Mouse (Mus musculus): Measurements from ENCODE around the gene Pck2. TPM values are rescaled to one million over a fixed set of nuclear protein-coding genes. Genes with fewer than 3 reads are reported as not detected.
A peak's percentile ranks its signal among the peaks of the same experiment; 100 is the strongest.

Gene Pck2
- polyA plus RNA-seq, 1 experiment from 2014 or later = 35.5 TPM

DNA sequence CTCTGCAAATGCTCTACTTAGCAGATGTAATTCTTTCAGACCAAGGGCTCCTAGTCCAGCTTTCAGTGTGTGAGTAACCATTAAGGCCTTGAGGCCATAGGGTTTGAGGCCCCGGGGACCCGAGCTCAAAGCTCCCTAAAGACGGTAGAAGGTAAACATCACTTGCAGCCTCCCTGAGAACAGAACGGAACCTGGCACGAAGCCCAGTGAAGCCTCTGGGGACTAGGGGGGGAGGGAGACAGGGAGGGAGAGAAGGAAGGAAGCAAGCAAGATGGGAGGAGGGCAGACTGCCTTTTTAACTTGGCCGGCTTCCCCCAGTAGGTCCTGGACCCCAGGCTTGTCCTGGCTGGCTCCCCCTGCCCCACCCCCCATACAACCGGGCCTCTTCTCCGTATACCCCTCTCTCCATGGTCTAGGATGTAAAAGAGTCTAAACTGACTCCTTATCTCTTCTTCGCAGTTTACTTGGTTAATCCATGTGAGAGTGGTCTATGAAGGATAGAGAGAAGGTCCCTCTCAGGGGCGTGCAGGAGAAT lies 788 bp downstream of the Pck2 start:
- WGBS (ENCODE audit: insufficient replicate concordance) = under 1% methylated on average over 10 of the region's 10 CpGs
- H3K27ac ChIP-seq = peak overlapping the region; percentile 87
- peak; percentile 38 for ATAC-seq

DNA sequence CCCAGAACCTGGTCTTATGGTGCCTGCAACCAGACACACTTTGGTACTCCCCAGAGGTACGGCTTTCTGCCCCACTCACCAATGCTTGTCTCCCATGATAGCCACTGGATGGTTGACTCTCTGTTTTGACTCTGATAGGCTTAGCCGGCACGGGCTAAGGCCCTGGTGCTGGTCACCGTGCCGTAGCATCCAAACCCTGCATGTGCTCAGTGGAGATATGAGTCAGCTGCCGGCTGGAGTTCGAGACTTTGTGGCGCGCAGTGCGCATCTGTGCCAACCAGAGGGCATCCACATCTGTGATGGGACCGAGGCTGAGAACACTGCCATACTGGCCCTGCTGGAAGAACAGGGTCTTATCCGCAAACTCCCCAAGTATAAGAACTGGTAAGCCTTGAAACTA lies 2.2 kb downstream of the Pck2 start:
- H3K4me3 ChIP-seq = no peak overlapping the region
- ATAC-seq = no peak
- H3K9me3 ChIP-seq (replicated peaks) = no peaks in the 10 kb centered on the region
- peaks cover 50% of the 10 kb centered on the region for H3K36me3 ChIP-seq
- 87% methylated on average over 12 of the region's 12 CpGs for WGBS (ENCODE audit: insufficient replicate concordance)
- H3K27ac ChIP-seq = peak overlapping the region; percentile 7; the same call in 1 of the 2 replicates
- H3K4me2 ChIP-seq = peak overlapping the region; percentile 89
- H3K4me1 ChIP-seq = peaks cover 41% of the 10 kb centered on the region
- H3K9ac ChIP-seq = 0 out of 2 replicates have a peak overlapping the region, but pooled peaks have one; percentile 87
- H3K27me3 ChIP-seq (replicated peaks) = 0 out of 2 replicates have a peak, but pooled peaks cover 4% of the 10 kb centered on the region

More for the DNA sequence above, 788 bp downstream of the Pck2 start:
- peaks cover 51% of the 10 kb centered on the region for H3K4me1 ChIP-seq
- H3K36me3 ChIP-seq = peaks cover 37% of the 10 kb centered on the region
- peak overlapping the region; percentile 87 for H3K9ac ChIP-seq
- H3K4me2 ChIP-seq = peak overlapping the region; percentile 89
- H3K9me3 ChIP-seq (replicated peaks) = no peaks in the 10 kb centered on the region
- H3K4me3 ChIP-seq = peak overlapping the region; percentile 71
- 0 out of 2 replicates have a peak, but pooled peaks cover 4% of the 10 kb centered on the region for H3K27me3 ChIP-seq (replicated peaks)

DNA sequence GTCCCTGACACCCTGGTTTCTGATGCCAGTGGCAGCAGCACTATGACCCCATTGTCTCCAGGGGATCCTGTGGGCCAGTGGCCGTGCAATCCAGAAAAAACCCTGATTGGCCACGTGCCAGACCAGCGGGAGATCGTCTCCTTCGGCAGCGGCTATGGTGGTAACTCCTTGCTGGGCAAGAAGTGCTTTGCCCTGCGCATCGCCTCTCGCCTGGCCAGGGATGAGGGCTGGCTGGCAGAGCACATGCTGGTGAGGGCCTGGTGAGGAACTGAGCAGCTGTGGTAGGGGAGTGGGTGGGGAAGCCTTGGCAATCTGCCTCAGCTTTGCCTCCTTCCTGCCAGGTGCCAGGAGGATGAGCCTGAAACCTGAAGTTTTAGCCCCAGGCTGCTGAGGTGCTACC lies 4.3 kb downstream of the Pck2 start:
- Histone ChIP-seq H3K27me3 (replicated peaks) (no peaks in the 10 kb centered on the region), H3K9me3 (replicated peaks) (no peaks in the 10 kb centered on the region), H3K27ac (no peak overlapping the region), H3K4me1 (peaks cover 29% of the 10 kb centered on the region), H3K36me3 (peaks cover 71% of the 10 kb centered on the region), H3K9ac (no peak overlapping the region), H3K4me3 (no peak overlapping the region), H3K4me2 (no peak overlapping the region)
- WGBS (ENCODE audit: insufficient replicate concordance) = 91% methylated on average over 9 of the region's 9 CpGs
- no peak for ATAC-seq

DNA sequence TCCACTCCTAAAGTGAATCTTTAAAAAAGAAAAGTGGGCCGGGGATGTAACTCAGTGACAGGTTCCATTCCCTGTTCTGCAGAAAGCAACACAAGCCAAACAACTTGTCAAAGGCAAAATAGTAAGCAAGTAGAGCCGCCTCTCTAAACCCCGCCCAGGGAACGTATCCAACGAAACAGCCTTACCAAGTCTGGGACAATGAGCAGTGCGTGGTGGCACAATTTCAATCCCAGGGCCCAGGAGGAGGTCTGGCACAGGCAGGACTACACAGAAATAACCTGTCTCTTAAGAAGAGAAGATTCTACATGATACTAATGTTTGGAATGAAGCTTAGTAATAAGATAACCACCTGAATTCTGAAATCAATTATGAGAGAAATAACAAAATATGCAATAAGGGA lies 10.1 kb downstream of the Pck2 start:
- no peak for ATAC-seq
- H3K36me3 ChIP-seq = peaks cover 55% of the 10 kb centered on the region
- H3K4me3 ChIP-seq = no peak overlapping the region
- no peak overlapping the region for H3K9ac ChIP-seq
- H3K4me2 ChIP-seq = no peak overlapping the region
- WGBS (ENCODE audit: insufficient replicate concordance) = 84% methylated on average over 6 of the region's 6 CpGs
- H3K9me3 ChIP-seq (replicated peaks) = no peaks in the 10 kb centered on the region
- H3K27ac ChIP-seq = no peak overlapping the region
- H3K4me1 ChIP-seq = peaks cover 14% of the 10 kb centered on the region
- H3K27me3 ChIP-seq (replicated peaks) = no peaks in the 10 kb centered on the region

DNA sequence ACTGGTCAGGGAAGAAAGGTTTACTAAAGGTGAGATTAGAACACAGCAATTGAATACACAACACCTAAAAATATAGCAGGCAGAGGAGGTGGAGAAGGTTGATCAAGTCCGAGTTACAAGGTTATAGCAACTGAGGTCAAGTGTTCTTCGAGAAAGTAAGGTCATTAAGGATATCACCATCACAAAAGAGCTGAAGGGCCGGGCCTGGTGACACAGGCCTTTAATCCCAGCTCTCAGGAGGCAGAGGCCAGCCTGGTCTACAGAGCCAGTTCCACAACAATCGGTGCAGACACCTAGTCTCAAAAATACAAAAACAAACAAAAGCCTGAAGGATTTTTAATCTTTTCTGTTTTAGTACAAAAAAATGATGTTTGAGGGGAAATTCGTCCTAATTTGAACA lies 11.3 kb downstream of the Pck2 start:
- Histone ChIP-seq H3K27ac (no peak overlapping the region), H3K27me3 (replicated peaks) (no peaks in the 10 kb centered on the region), H3K4me3 (no peak overlapping the region), H3K4me2 (no peak overlapping the region), H3K36me3 (peaks cover 44% of the 10 kb centered on the region), H3K9me3 (replicated peaks) (no peaks in the 10 kb centered on the region), H3K4me1 (peaks cover 25% of the 10 kb centered on the region), H3K9ac (no peak overlapping the region)
- 74% methylated on average over 5 of the region's 5 CpGs for WGBS (ENCODE audit: insufficient replicate concordance)
- no peak for ATAC-seq

DNA sequence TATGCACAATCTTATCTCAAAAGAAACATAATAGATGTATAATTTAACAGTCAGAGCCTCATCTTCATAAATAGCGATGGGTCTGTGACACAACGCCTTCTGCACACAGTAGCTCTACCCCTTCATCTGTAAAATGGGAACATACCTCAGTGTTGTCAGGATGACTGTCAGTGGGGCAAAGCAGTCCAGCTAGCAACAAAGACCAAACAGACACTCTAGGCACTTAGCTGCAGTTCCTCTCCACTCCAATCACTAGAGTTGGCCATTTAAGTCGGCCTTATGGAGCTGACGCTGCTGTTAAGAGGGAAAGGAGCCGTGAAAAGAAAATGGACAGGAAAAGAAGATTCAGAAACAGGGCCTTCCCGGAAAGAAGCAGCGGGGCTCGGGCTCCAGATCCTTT lies 11.7 kb downstream of the Pck2 start:
- peaks cover 30% of the 10 kb centered on the region for H3K4me1 ChIP-seq
- WGBS (ENCODE audit: insufficient replicate concordance) = 86% methylated on average over 8 of the region's 8 CpGs

DNA sequence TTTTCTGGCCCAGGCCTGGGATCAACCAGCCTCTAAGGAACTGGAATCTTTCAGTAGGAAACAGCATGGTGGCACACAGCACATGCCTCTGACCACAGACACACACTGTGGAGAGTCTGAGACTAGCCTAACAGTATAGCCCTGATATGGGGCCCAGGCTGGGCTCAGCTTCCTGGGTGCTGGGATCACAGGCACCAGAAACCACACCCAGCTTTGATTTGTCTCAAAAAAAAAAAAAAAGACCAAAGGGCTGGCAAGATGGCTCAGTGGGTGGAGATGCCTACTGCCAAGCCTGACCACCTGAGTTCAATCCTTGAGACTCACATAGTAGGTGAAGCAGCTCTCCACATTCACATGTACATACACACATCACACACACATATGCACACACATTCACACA lies 14.6 kb downstream of the Pck2 start:
- ATAC-seq = no peak

More for the DNA sequence above, 11.7 kb downstream of the Pck2 start:
- no peaks in the 10 kb centered on the region for H3K27me3 ChIP-seq (replicated peaks)
- no peak overlapping the region for H3K4me2 ChIP-seq
- H3K9me3 ChIP-seq (replicated peaks) = no peaks in the 10 kb centered on the region
- peaks cover 40% of the 10 kb centered on the region for H3K36me3 ChIP-seq
- H3K9ac ChIP-seq = no peak overlapping the region
- H3K27ac ChIP-seq = no peak overlapping the region
- H3K4me3 ChIP-seq = no peak overlapping the region
- ATAC-seq = no peak

DNA sequence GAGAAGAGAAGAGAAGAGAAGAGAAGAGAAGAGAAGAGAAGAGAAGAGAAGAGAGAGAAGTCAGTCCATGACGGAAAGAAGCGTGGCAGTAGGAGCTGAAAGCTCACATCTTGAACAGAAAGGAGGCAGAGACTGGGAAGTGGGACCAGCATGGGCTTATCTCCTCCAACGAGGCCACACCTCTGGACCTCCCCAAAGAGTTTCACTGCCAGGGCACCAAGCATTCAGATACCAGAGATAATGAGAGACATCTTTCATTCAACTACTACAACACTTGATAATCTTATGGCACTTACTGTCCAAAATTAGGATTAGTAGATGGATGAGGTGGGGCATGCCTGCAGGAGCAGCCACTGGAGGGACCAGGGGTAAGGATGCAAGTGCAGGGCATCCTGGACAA lies 15.7 kb downstream of the Pck2 start:
- Histone ChIP-seq H3K4me1 (peaks cover 53% of the 10 kb centered on the region), H3K36me3 (no peaks in the 10 kb centered on the region; the same call in 1 of the 2 replicates), H3K4me2 (no peak overlapping the region), H3K27me3 (replicated peaks) (no peaks in the 10 kb centered on the region), H3K9me3 (replicated peaks) (no peaks in the 10 kb centered on the region), H3K4me3 (no peak overlapping the region), H3K9ac (no peak overlapping the region), H3K27ac (no peak overlapping the region)
- WGBS (ENCODE audit: insufficient replicate concordance) = 55% methylated on average over 3 of the region's 3 CpGs
- no peak for ATAC-seq

More for the DNA sequence above, 14.6 kb downstream of the Pck2 start:
- Histone ChIP-seq H3K9ac (no peak overlapping the region), H3K9me3 (replicated peaks) (no peaks in the 10 kb centered on the region), H3K36me3 (peaks cover 11% of the 10 kb centered on the region), H3K27me3 (replicated peaks) (no peaks in the 10 kb centered on the region), H3K4me3 (no peak overlapping the region), H3K27ac (no peak overlapping the region), H3K4me2 (no peak overlapping the region), H3K4me1 (peaks cover 53% of the 10 kb centered on the region)

DNA sequence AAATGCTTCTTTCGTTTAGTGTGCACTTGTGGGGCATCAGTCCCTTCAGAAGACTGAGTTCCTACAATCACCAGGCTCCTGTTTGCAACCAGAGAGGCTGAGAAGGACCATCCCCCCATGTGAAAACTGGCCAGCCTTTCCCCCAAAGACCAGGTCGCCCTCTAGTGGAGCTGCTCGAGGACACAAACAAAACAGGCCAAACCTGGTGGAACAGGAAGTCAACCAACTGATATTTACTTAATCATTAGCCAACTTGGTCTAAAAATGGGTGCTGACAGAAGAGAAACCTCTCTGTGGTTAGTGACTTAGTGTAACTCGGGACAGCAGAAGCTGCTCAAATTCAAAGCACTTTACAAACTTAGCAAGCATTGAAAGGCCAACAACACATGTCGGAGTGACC lies 16.9 kb downstream of the Pck2 start:
- Histone ChIP-seq H3K4me3 (no peak overlapping the region), H3K27me3 (replicated peaks) (no peaks in the 10 kb centered on the region), H3K36me3 (peaks cover 3% of the 10 kb centered on the region), H3K27ac (peak overlapping the region; percentile 99), H3K4me2 (no peak overlapping the region), H3K4me1 (peaks cover 65% of the 10 kb centered on the region), H3K9me3 (replicated peaks) (no peaks in the 10 kb centered on the region), H3K9ac (0 out of 2 replicates have a peak overlapping the region, but pooled peaks have one; percentile 17)
- WGBS (ENCODE audit: insufficient replicate concordance) = 20% methylated on average over 5 of the region's 5 CpGs
- ATAC-seq = no peak

DNA sequence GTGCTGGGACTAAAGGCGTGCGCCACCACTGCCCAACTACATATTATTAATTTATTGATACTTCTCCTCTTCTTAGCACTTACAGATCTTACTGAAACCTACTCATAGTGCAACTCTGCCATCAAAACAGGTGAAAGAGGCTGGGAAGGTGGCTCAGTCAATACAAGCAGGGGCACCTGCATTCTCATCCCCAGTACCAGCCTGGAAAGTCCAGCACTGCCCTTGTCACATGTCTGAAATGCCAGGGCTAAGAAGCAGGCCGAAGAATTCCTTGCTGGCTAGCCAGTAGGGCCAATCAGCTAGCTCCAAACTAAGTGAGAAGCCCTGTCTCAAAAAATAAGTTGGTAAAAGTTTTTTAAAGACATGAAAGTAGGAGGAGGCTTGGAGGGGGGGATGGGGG lies 17.5 kb downstream of the Pck2 start:
- Histone ChIP-seq H3K4me1 (peaks cover 71% of the 10 kb centered on the region), H3K27ac (peak overlapping the region; percentile 99), H3K9me3 (replicated peaks) (no peaks in the 10 kb centered on the region), H3K36me3 (peaks cover 9% of the 10 kb centered on the region), H3K4me3 (no peak overlapping the region), H3K4me2 (no peak overlapping the region), H3K27me3 (replicated peaks) (no peaks in the 10 kb centered on the region), H3K9ac (peak overlapping the region; percentile 50; the same call in 1 of the 2 replicates)
- 84% methylated on average over 3 of the region's 3 CpGs for WGBS (ENCODE audit: insufficient replicate concordance)
- no peak for ATAC-seq

DNA sequence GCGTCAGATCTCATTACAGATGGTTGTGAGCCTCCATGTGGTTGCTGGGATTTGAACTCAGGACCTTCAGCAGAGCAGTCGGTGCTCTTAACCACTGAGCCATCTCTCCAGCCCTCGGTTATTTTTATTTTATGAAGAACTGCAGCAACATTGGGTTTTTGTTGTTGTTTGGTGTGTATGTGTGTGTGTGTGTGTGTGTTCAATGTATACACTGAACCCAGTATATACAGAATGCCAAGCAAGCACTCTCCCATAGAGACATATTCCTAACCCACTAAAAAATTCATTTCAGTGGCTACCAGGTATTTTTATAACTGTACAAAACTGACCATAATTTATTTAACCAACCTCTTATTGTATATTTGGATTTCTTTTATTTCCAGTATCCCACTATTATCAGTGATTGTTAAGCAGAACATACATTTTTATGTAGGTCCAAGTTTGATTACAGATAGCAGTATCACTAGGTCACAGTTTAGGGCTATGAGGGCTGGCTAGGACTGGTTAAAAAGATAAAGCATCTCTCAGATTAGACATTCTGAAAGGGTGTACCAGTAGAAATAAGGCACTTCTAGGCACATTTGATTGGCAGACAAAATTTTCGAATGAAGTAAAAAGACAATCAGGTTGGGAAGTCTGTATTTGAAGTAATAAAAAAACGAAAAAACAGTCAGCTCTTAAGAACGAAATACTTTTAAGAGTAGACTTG lies 18.8 kb downstream of the Pck2 start:
- H3K27me3 ChIP-seq (replicated peaks) = no peaks in the 10 kb centered on the region
- peak; percentile 44 for ATAC-seq
- H3K36me3 ChIP-seq = peaks cover 22% of the 10 kb centered on the region
- peak overlapping the region; percentile 92 for H3K9ac ChIP-seq
- H3K9me3 ChIP-seq (replicated peaks) = no peaks in the 10 kb centered on the region
- H3K27ac ChIP-seq = peak overlapping the region; percentile 99
- peak overlapping the region; percentile 90 for H3K4me2 ChIP-seq
- 33% methylated on average over 6 of the region's 6 CpGs for WGBS (ENCODE audit: insufficient replicate concordance)
- H3K4me3 ChIP-seq = peak overlapping the region; percentile 73
- H3K4me1 ChIP-seq = peaks cover 74% of the 10 kb centered on the region

DNA sequence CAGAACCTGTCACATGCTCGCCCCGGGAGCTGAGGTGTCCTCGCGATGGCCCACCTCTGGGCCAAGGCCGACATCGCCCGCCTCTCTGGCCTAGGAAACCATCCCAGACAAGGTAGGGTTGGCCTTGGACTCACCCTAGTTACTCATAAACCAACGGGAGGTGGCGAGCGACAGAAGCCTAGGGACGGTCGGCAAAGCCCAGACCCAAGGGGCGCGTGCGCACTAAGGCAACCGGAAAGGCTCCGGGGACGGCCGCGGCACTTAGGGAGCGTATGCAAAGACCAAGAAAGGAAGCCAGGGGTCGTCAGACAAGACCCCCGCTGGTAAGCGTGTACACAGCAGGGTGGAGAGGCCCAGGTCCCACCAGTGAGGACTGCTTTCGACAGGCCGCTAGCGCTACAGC lies 19.7 kb downstream of the Pck2 start, which contains the start of gene Dcaf11:
Dcaf11 (plus strand) TSS at position 208 of the 403 bp plus-strand sequence.
- Histone ChIP-seq H3K27me3 (replicated peaks) (no peaks in the 10 kb centered on the region), H3K4me3 (peak within 1 kb of the TSS; percentile 73), H3K36me3 (peaks cover 31% of the 10 kb centered on the region), H3K27ac (peak within 1 kb of the TSS; percentile 99), H3K9ac (peak within 1 kb of the TSS; percentile 92), H3K4me1 (peaks cover 65% of the 10 kb centered on the region), H3K9me3 (replicated peaks) (no peaks in the 10 kb centered on the region), H3K4me2 (peak within 1 kb of the TSS; percentile 90)
- under 1% methylated on average over 27 of the region's 27 CpGs for WGBS (ENCODE audit: insufficient replicate concordance)
- peak; percentile 79 for ATAC-seq
